Mouse (Mus musculus): ENCODE results near the gene Trim46.

DNA sequence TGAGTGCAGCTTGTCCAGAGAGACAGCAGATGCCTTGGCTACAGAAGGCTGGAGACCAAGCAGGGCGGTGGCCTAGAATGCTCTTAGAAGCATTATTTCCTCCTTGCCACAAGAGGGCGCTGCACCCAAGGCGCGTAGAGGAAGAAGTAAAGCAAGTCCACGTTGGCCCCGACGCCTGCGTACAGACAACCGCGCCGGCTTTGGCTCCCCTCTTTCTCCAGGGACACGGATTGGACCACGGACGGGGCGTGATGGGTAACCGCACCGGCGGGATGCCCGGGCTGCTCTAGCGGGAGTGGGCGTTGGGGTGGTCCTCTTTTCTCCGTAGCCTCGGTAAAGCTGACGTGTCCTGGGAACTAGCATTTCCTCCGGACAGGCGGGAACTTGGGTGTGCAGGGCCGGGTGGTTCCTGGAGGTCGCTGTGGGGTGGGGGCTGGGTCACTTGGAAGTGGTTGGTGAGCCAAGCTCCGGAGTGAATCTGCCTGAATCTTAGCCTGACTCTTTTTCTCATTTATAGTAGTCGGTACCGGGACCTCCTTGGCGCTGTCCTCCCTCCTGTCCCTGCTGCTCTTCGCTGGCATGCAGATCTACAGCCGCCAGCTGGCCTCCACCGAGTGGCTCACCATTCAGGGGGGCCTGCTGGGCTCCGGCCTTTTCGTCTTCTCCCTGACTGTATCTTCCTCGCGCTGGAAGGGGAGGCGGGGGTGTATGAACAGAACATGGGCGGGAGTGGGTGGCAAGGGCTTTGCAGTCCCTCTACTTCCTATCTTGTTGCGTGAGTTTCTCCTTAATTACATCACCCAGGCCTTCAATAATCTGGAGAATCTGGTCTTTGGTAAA is at the start of gene Trim46:
- peak; percentile 81 for TF ChIP-seq POLR2AphosphoS2 (IDR thresholded peaks at IDR 0.05; ENCODE audit: insufficient read length, low read depth)
- peak; percentile 11 for TF ChIP-seq MAX (IDR thresholded peaks at IDR 0.05; ENCODE audit: low read depth)
- TF ChIP-seq SRF (IDR thresholded peaks at IDR 0.05; ENCODE audit: control insufficient read depth, insufficient read length, low read depth) = peak; percentile 69
- TF ChIP-seq POLR2A (IDR thresholded peaks at IDR 0.05; ENCODE audit: insufficient read length, low read depth) = peak; percentile 56
- no peak for TF ChIP-seq USF1 (IDR thresholded peaks at IDR 0.05; ENCODE audit: low read depth)
- no peak for TF ChIP-seq MYOG (IDR thresholded peaks at IDR 0.05; ENCODE audit: control insufficient read depth in 1 of 3, insufficient read depth in 1 of 3, insufficient read length in 2 of 3, low read depth in 2 of 3)
- peak; percentile 93 for TF ChIP-seq CEBPB (IDR thresholded peaks at IDR 0.05; ENCODE audit: insufficient read depth, poor library complexity, severe bottlenecking)
- TF ChIP-seq MYOD1 (IDR thresholded peaks at IDR 0.05; ENCODE audit: control insufficient read depth in 1 of 3, insufficient read length in 2 of 3, low read depth in 2 of 3) = no peak

All from myocyte (in vitro differentiated cells).